Mouse (Mus musculus) erythroblast, embryonic 14.5 days (primary cell): ENCODE results near the gene Canx.

Experiments
- GATA1 ChIP-seq: IDR thresholded peaks from 2 replicates; pipeline ENCODE4 v1.6.1; 2012; ENCODE audit warnings: low read length, inconsistent platforms, mixed read lengths
- TAL1 ChIP-seq: IDR thresholded peaks from 3 replicates; pipeline ENCODE4 v1.6.1; 2012; ENCODE audit warnings: low read length, inconsistent platforms, mixed read lengths

- no peak for TF ChIP-seq GATA1
- no peak for TF ChIP-seq TAL1
Measured at GRCm38 (mm10) chr11:50263198-50263597, 62.3 kb downstream of the Canx start.
